Mouse (Mus musculus) cerebellum, adult 2 months (tissue): Measurements from ENCODE around the gene Tenm2.

Experiments
- CTCF ChIP-seq: fragments of 200-500 bp; IDR thresholded peaks from 2 replicates; pipeline ENCODE4 v1.5.1; 2011; ENCODE audit warnings: low read depth, mild to moderate bottlenecking, control low read depth, low read length, moderate library complexity, borderline replicate concordance; ENCODE audit not compliant: insufficient read depth
- POLR2A ChIP-seq: fragments of 200-500 bp; IDR thresholded peaks from 2 replicates; pipeline ENCODE4 v1.6.1; 2011; ENCODE audit warnings: low read length, control low read depth, borderline replicate concordance; ENCODE audit not compliant: insufficient read depth

GRCm38 (mm10) chr11:36674141-36674540 is 561.6 kb downstream of the Tenm2 start:
- TF ChIP-seq CTCF (no peak), POLR2A (no peak)
